Mouse (Mus musculus) mesoderm, embryonic 11.5 days (tissue): Measurements from ENCODE around the gene Bmp8a.
"Not testable (repeated sequence)": the region's sequence is repeated elsewhere in the genome, so short reads cannot be mapped to it uniquely, and the experiment has no call there.

Experiments used
- DNase-seq: peaks from one replicate; pipeline ENCODE4 v3.0.0-alpha.2; 2012; ENCODE audit warnings: low read depth, low spot score

Gene Bmp8a

GRCm38 (mm10) chr4:123286790-123287189, 56.3 kb downstream of the Bmp8a start:
- no peak for DNase-seq

- no peak for DNase-seq
Measured at GRCm38 (mm10) chr4:123284731-123285624, 58.1 kb downstream of the Bmp8a start.

- DNase-seq, result peak; percentile 37
Measured at GRCm38 (mm10) chr4:123283675-123284064, 59.4 kb downstream of the Bmp8a start.

- not testable (repeated sequence) for DNase-seq
Measured at GRCm38 (mm10) chr4:123282915-123283674, 60.0 kb downstream of the Bmp8a start.

- peak; percentile 94 for DNase-seq
Measured at GRCm38 (mm10) chr4:123282500-123282899, 60.6 kb downstream of the Bmp8a start.

- no peak for DNase-seq
Measured at GRCm38 (mm10) chr4:123280117-123280516, 62.9 kb downstream of the Bmp8a start.

- DNase-seq, result no peak
Measured at GRCm38 (mm10) chr4:123271063-123271462, 72.0 kb downstream of the Bmp8a start.
